In the genomic region with DNA sequence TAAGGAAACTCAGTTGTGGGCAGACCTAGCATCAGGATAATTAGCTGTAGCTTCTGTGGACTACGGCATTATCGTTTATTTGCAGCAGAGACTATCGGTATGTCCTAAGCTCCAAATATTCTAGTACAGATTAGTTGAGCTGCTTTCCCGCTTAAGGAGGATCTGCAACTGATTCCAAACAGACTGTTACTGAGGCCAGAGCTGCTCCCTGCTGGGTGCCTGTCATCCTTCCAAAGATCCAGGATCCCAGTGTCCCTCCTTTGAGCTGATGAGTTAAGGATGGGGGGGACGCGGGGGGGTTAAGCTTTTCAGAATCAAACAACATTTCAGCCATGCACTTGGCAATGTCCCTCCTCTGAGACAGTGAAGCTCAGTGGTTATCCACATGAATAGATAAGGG, we compare ENCODE assay signal across 32 mouse cellular contexts. TPM values are rescaled to one million over a fixed set of nuclear protein-coding genes. Genes with fewer than 3 reads are reported as not detected.
DNase-seq lines count a peak whose midpoint lies in the region; ATAC-seq and TF ChIP-seq lines count a peak whose summit lies in the region.
"Had no signal": no experiment of that assay in that cellular context is flagged by ENCODE, and none has a peak within 500 bp of the region (broad histone marks: within the 10 kb centered on the region; RNA-seq: fewer than 3 reads in every experiment).

No protein-coding gene starts in this region.

- H3K27ac ChIP-seq in midbrain, postnatal 0 days (ENCODE audit: low read depth, low read length): no peak overlapping the region
- no peak overlapping the region for H3K27ac ChIP-seq in midbrain, embryonic 11.5 days (ENCODE audit: low read depth, low read length)
- no peak overlapping the region for H3K27ac ChIP-seq in intestine, embryonic 16.5 days (ENCODE audit: low read length)
- H3K27ac ChIP-seq in kidney, embryonic 14.5 days (ENCODE audit: low read depth, low read length): no peak overlapping the region
- H3K27ac ChIP-seq: embryonic facial prominence, embryonic 10.5 days; embryonic facial prominence, embryonic 15.5 days; forebrain, embryonic 12.5 days; heart, embryonic 10.5 days; hindbrain, embryonic 12.5 days; kidney, postnatal 0 days; limb, embryonic 10.5 days; limb, embryonic 15.5 days; liver, embryonic 13.5 days; macrophage; midbrain, embryonic 10.5 days; neural tube, embryonic 12.5 days had no signal

- ATAC-seq in midbrain, postnatal 0 days (ENCODE audit: low FRiP score): no peak
- ATAC-seq in midbrain, embryonic 11.5 days (ENCODE audit: low FRiP score): no peak
- ATAC-seq in intestine, embryonic 16.5 days: no peak
- no peak for ATAC-seq in kidney, embryonic 14.5 days (ENCODE audit: low FRiP score, low TSS enrichment)
- ATAC-seq: CD4-positive, CD25-positive, alpha-beta regulatory T cell, adult 4 months; forebrain, postnatal 0 days; lung, postnatal 0 days; midbrain, embryonic 16.5 days had no signal

- no peak overlapping the region for H3K4me3 ChIP-seq in midbrain, postnatal 0 days (ENCODE audit: low read depth, low read length)
- no peak overlapping the region for H3K4me3 ChIP-seq in midbrain, embryonic 11.5 days (ENCODE audit: low read depth, low read length)
- H3K4me3 ChIP-seq in intestine, embryonic 16.5 days (ENCODE audit: low read length): no peak overlapping the region
- no peak overlapping the region for H3K4me3 ChIP-seq in kidney, embryonic 14.5 days (ENCODE audit: low read length)
- H3K4me3 ChIP-seq: embryonic facial prominence, embryonic 10.5 days; embryonic facial prominence, embryonic 15.5 days; forebrain, embryonic 12.5 days; heart, embryonic 10.5 days; hindbrain, embryonic 12.5 days; limb, embryonic 10.5 days; limb, embryonic 15.5 days; liver, embryonic 13.5 days; midbrain, embryonic 10.5 days; myocyte; neural tube, embryonic 12.5 days had no signal

- H3K27me3 ChIP-seq in midbrain, postnatal 0 days (ENCODE audit: insufficient read depth, low read length): no peaks in the 10 kb centered on the region
- H3K27me3 ChIP-seq in midbrain, embryonic 11.5 days (ENCODE audit: control insufficient read depth, insufficient read depth, low read length): no peaks in the 10 kb centered on the region
- H3K27me3 ChIP-seq in intestine, embryonic 16.5 days (replicated peaks; ENCODE audit: control insufficient read depth, insufficient read depth, low read length): no peaks in the 10 kb centered on the region
- H3K27me3 ChIP-seq in kidney, embryonic 14.5 days (ENCODE audit: control insufficient read depth, insufficient read depth, low read length): no peaks in the 10 kb centered on the region
- H3K27me3 ChIP-seq: embryonic facial prominence, embryonic 15.5 days; forebrain, embryonic 12.5 days; hindbrain, embryonic 12.5 days; limb, embryonic 15.5 days; liver, embryonic 13.5 days; neural tube, embryonic 12.5 days had no signal

- peak; percentile 36 for DNase-seq in midbrain, postnatal 0 days (ENCODE audit: low spot score)
- no peak for DNase-seq in midbrain, embryonic 11.5 days (ENCODE audit: low spot score, missing footprints)
- DNase-seq in cerebellum, adult 11-12 months: peak; percentile 85
- DNase-seq in cerebellum, adult 9-11 months: peak; percentile 86
- no peak for DNase-seq in adrenal gland, postnatal 14 days
- DNase-seq: adrenal gland, postnatal 25 days; forebrain, postnatal 0 days; gastrocnemius, postnatal 10 days; heart, postnatal 36 days; kidney, adult 2 months; kidney, postnatal 4 days; liver, embryonic 13.5 days; lung, adult 18-20 months; right cerebral cortex, postnatal 14 days; thymus, postnatal 14 days had no signal

- WGBS in midbrain, postnatal 0 days: 69% methylated on average over 6 of the region's 6 CpGs
- 82% methylated on average over 6 of the region's 6 CpGs for WGBS in midbrain, embryonic 11.5 days
- WGBS in intestine, embryonic 16.5 days: 82% methylated on average over 6 of the region's 6 CpGs
- WGBS in kidney, embryonic 14.5 days: 87% methylated on average over 6 of the region's 6 CpGs

- H3K4me2 ChIP-seq in midbrain, postnatal 0 days (ENCODE audit: low read depth, low read length, poor library complexity, severe bottlenecking): no peak overlapping the region
- H3K4me2 ChIP-seq in midbrain, embryonic 11.5 days: no peak overlapping the region
- no peak overlapping the region for H3K4me2 ChIP-seq in intestine, embryonic 16.5 days (ENCODE audit: low read depth, low read length)
- no peak overlapping the region for H3K4me2 ChIP-seq in kidney, embryonic 14.5 days (replicated peaks; ENCODE audit: low read depth, low read length)
- H3K4me2 ChIP-seq: embryonic facial prominence, embryonic 15.5 days; forebrain, embryonic 12.5 days; hindbrain, embryonic 12.5 days; limb, embryonic 15.5 days; liver, embryonic 13.5 days; neural tube, embryonic 12.5 days had no signal

- H3K9ac ChIP-seq in midbrain, postnatal 0 days (replicated peaks; ENCODE audit: low read length, poor library complexity, severe bottlenecking): no peak overlapping the region
- no peak overlapping the region for H3K9ac ChIP-seq in midbrain, embryonic 11.5 days (ENCODE audit: low read length)
- no peak overlapping the region for H3K9ac ChIP-seq in intestine, embryonic 16.5 days (ENCODE audit: low read depth, low read length)
- no peak overlapping the region for H3K9ac ChIP-seq in kidney, embryonic 14.5 days (ENCODE audit: low read depth, low read length)
- H3K9ac ChIP-seq: embryonic facial prominence, embryonic 15.5 days; forebrain, embryonic 12.5 days; forebrain, postnatal 0 days; hindbrain, embryonic 12.5 days; limb, embryonic 15.5 days; liver, embryonic 13.5 days; neural tube, embryonic 12.5 days had no signal

- H3K4me1 ChIP-seq in midbrain, postnatal 0 days (ENCODE audit: insufficient read depth, low read length): no peaks in the 10 kb centered on the region
- H3K4me1 ChIP-seq in midbrain, embryonic 11.5 days (ENCODE audit: control insufficient read depth, insufficient read depth, low read length): no peaks in the 10 kb centered on the region
- H3K4me1 ChIP-seq in intestine, embryonic 16.5 days (ENCODE audit: control insufficient read depth, insufficient read depth, low read length): no peaks in the 10 kb centered on the region
- no peaks in the 10 kb centered on the region for H3K4me1 ChIP-seq in kidney, embryonic 14.5 days (ENCODE audit: control insufficient read depth, insufficient read depth, low read length)
- H3K4me1 ChIP-seq: embryonic facial prominence, embryonic 10.5 days; embryonic facial prominence, embryonic 15.5 days; forebrain, embryonic 12.5 days; heart, embryonic 10.5 days; hindbrain, embryonic 12.5 days; limb, embryonic 10.5 days; limb, embryonic 15.5 days; liver, embryonic 13.5 days; midbrain, embryonic 10.5 days; neural tube, embryonic 12.5 days had no signal

- TF ChIP-seq CTCF in midbrain, postnatal 0 days (IDR thresholded peaks at IDR 0.05): no peak

- H3K36me3 ChIP-seq in midbrain, postnatal 0 days (ENCODE audit: insufficient read depth, low read length): no peaks in the 10 kb centered on the region
- H3K36me3 ChIP-seq in midbrain, embryonic 11.5 days (ENCODE audit: control insufficient read depth, insufficient read depth, low read length): no peaks in the 10 kb centered on the region
- H3K36me3 ChIP-seq in intestine, embryonic 16.5 days (ENCODE audit: control insufficient read depth, insufficient read depth, low read length): no peaks in the 10 kb centered on the region
- no peaks in the 10 kb centered on the region for H3K36me3 ChIP-seq in kidney, embryonic 14.5 days (ENCODE audit: control insufficient read depth, insufficient read depth, low read length)
- H3K36me3 ChIP-seq: embryonic facial prominence, embryonic 10.5 days; embryonic facial prominence, embryonic 15.5 days; forebrain, embryonic 12.5 days; heart, embryonic 10.5 days; hindbrain, embryonic 12.5 days; limb, embryonic 10.5 days; limb, embryonic 15.5 days; liver, embryonic 13.5 days; midbrain, embryonic 10.5 days; neural tube, embryonic 12.5 days had no signal

- no peaks in the 10 kb centered on the region for H3K9me3 ChIP-seq in midbrain, postnatal 0 days (ENCODE audit: low read length)
- no peaks in the 10 kb centered on the region for H3K9me3 ChIP-seq in midbrain, embryonic 11.5 days (ENCODE audit: control insufficient read depth, low read length)
- no peaks in the 10 kb centered on the region for H3K9me3 ChIP-seq in intestine, embryonic 16.5 days (ENCODE audit: control insufficient read depth, low read length)
- no peaks in the 10 kb centered on the region for H3K9me3 ChIP-seq in kidney, embryonic 14.5 days (ENCODE audit: control insufficient read depth, low read length)
- H3K9me3 ChIP-seq: embryonic facial prominence, embryonic 10.5 days; embryonic facial prominence, embryonic 15.5 days; forebrain, embryonic 12.5 days; heart, embryonic 10.5 days; hindbrain, embryonic 12.5 days; limb, embryonic 10.5 days; limb, embryonic 15.5 days; liver, embryonic 13.5 days; neural tube, embryonic 12.5 days had no signal

RNA-seq across cellular contexts. Expression of gene Akirin2, which starts 20.8 kb away (rescaled TPM):
- total RNA-seq in midbrain, postnatal 0 days (2014; rRNA removed): 103 and 124 TPM in 2 replicates
- 69.1 and 85.7 TPM in 2 replicates for polyA plus RNA-seq in midbrain, postnatal 0 days (2015; fragmentation: Nextera tagmentation; extraction: Ambion mirVana)
- 98.7 and 100.0 TPM in 2 replicates for polyA plus RNA-seq in midbrain, embryonic 11.5 days (2014; fragmentation: Nextera tagmentation; extraction: Ambion mirVana)
- 65.6 and 67.0 TPM in 2 replicates for total RNA-seq in adrenal gland, postnatal 14 days (2021)
- 9.2 and 14.0 TPM in 2 replicates for polyA plus RNA-seq in intestine, embryonic 16.5 days (2015; fragmentation: Nextera tagmentation; extraction: Ambion mirVana)
- polyA plus RNA-seq in kidney, embryonic 14.5 days (2014; fragmentation: Nextera tagmentation; extraction: Ambion mirVana): 72.4 and 77.2 TPM in 2 replicates

Comparison
In these comparisons a context has a peak if more than half of its experiments do, and no peak if none do; other contexts are left out.
1. DNase-seq: peak in midbrain, postnatal 0 days (single experiment), cerebellum, adult 11-12 months (single experiment) and cerebellum, adult 9-11 months (single experiment); none in midbrain, embryonic 11.5 days (single experiment) and adrenal gland, postnatal 14 days (single experiment).